Mouse (Mus musculus): Measurements from ENCODE around the gene Stmn3. TPM values are rescaled to one million over a fixed set of nuclear protein-coding genes. Genes with fewer than 3 reads are reported as not detected.
"Not testable (repeated sequence)": the region's sequence is repeated elsewhere in the genome, so short reads cannot be mapped to it uniquely, and the experiment has no call there.

Gene Stmn3
- polyA plus RNA-seq, 1 experiment from 2014 or later, result 5.2 TPM

DNA sequence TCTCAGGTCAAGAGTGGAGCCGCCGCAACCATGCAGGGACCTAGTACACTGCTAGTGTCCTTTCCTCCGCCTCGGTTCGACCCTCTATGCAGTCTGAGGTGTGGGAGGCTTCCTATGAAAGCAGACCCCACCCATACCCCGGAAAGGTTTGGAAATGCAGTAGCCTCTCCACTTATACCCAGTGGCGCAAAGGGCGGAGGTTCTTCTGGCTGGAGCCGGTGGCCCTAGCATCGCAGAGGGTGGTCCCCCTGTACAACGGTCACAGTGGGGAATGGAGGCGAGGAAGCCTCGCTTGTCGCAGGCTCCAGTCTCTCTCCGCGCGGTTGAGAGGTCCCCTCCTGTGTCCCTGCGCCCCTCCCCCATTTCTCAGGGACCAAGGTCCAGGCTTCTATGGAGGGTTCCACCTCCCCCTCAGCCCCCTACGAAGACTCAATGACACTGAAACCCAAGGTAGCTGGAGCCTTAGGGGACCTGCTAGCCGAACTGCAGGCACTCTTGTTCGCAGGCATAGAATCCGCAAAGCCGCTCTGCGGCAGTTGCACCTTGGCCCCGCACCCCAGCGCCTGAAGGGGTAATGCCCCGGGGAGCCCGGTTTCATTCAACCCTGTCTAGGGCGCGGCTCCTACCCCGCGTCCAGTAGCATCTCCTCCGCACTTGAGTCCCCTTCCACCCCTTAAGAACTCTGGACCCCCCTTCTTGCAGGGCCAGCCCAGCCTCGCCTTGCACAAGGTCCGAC is 788 bp downstream of the Stmn3 start:
- Histone ChIP-seq H3K27me3 (peaks cover 77% of the 10 kb centered on the region), H3K9ac (replicated peaks) (0 out of 2 replicates have a peak overlapping the region, but pooled peaks have one; percentile 12)
- ATAC-seq (ENCODE audit: insufficient number of reproducible peaks, insufficient read depth, low FRiP score, low TSS enrichment, low read depth), result peak; percentile 70

GRCm38 (mm10) chr2:181313006-181313343 is 1.3 kb downstream of the Stmn3 start:
- H3K27ac ChIP-seq, result no peak overlapping the region
- 20% methylated on average over 5 of the region's 5 CpGs for WGBS

More for the DNA sequence above, 788 bp downstream of the Stmn3 start:
- Histone ChIP-seq H3K9me3 (no peaks in the 10 kb centered on the region), H3K4me2 (peak overlapping the region; percentile 42), H3K27ac (no peak overlapping the region), H3K4me1 (replicated peaks) (peaks cover 5% of the 10 kb centered on the region; the same call in 1 of the 2 replicates), H3K4me3 (replicated peaks) (peak overlapping the region; percentile 24), H3K36me3 (no peaks in the 10 kb centered on the region)
- 5% methylated on average over 35 of the region's 35 CpGs for WGBS

GRCm38 (mm10) chr2:181312435-181312834 is 1.9 kb downstream of the Stmn3 start:
- H3K4me1 ChIP-seq (replicated peaks), result peaks cover 5% of the 10 kb centered on the region; the same call in 1 of the 2 replicates
- H3K4me3 ChIP-seq (replicated peaks), result no peak overlapping the region
- H3K27me3 ChIP-seq, result peaks cover 88% of the 10 kb centered on the region
- H3K9ac ChIP-seq (replicated peaks), result no peak overlapping the region
- H3K36me3 ChIP-seq, result no peaks in the 10 kb centered on the region
- H3K9me3 ChIP-seq, result no peaks in the 10 kb centered on the region
- no peak overlapping the region for H3K27ac ChIP-seq
- H3K4me2 ChIP-seq, result no peak overlapping the region
- ATAC-seq (ENCODE audit: insufficient number of reproducible peaks, insufficient read depth, low FRiP score, low TSS enrichment, low read depth), result no peak
- WGBS, result 82% methylated on average over 3 of the region's 3 CpGs

More at GRCm38 (mm10) chr2:181313006-181313343, 1.3 kb downstream of the Stmn3 start:
- no peak for ATAC-seq (ENCODE audit: insufficient number of reproducible peaks, insufficient read depth, low FRiP score, low TSS enrichment, low read depth)
- Histone ChIP-seq H3K27me3 (peaks cover 82% of the 10 kb centered on the region), H3K4me2 (no peak overlapping the region), H3K4me3 (replicated peaks) (no peak overlapping the region), H3K36me3 (no peaks in the 10 kb centered on the region), H3K9me3 (no peaks in the 10 kb centered on the region), H3K4me1 (replicated peaks) (peaks cover 5% of the 10 kb centered on the region; the same call in 1 of the 2 replicates), H3K9ac (replicated peaks) (no peak overlapping the region)

GRCm38 (mm10) chr2:181307144-181307804 is 7.0 kb downstream of the Stmn3 start:
- 10% methylated on average over 30 of the region's 30 CpGs for WGBS
- ATAC-seq (ENCODE audit: insufficient number of reproducible peaks, insufficient read depth, low FRiP score, low TSS enrichment, low read depth), result no peak
- Histone ChIP-seq H3K9ac (replicated peaks) (no peak overlapping the region), H3K4me2 (peak overlapping the region; percentile 30), H3K27me3 (peaks cover 62% of the 10 kb centered on the region), H3K4me3 (replicated peaks) (peak overlapping the region; percentile 2; the same call in 1 of the 2 replicates), H3K4me1 (replicated peaks) (no peaks in the 10 kb centered on the region), H3K36me3 (no peaks in the 10 kb centered on the region), H3K27ac (no peak overlapping the region), H3K9me3 (no peaks in the 10 kb centered on the region)

- WGBS, result 90% methylated on average over 1 of the region's 1 CpGs
- Histone ChIP-seq H3K4me1 (replicated peaks) (no peaks in the 10 kb centered on the region), H3K36me3 (peaks cover 22% of the 10 kb centered on the region), H3K4me3 (replicated peaks) (no peak overlapping the region), H3K9me3 (peaks cover 6% of the 10 kb centered on the region; the same call in 1 of the 2 replicates), H3K9ac (replicated peaks) (no peak overlapping the region), H3K27ac (no peak overlapping the region), H3K27me3 (peaks cover 43% of the 10 kb centered on the region), H3K4me2 (no peak overlapping the region)
- ATAC-seq (ENCODE audit: insufficient number of reproducible peaks, insufficient read depth, low FRiP score, low TSS enrichment, low read depth), result no peak
Measured at GRCm38 (mm10) chr2:181304944-181305343, 9.4 kb downstream of the Stmn3 start.

DNA sequence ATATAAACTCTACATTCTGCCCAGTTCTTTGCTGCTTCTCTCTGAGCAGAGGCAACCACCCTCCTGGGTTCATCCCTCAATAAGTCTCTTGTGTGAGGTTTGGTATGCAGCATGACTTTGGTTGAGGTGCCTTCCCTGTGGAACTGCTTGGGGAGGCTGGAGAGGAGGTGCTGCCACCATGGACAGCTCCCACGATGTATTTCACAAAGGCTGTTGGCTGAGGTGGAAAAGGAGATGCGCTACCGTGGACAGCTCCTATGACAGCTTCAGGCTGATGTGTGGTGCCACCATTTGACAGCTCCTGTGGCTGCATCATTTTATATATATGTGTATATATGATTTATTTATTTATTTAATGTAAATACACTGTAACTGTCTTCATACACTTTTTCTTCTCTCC is 12.3 kb downstream of the Stmn3 start:
- H3K27ac ChIP-seq, result no peak overlapping the region
- H3K9ac ChIP-seq (replicated peaks), result no peak overlapping the region
- peaks cover 22% of the 10 kb centered on the region for H3K27me3 ChIP-seq
- H3K9me3 ChIP-seq, result peaks cover 6% of the 10 kb centered on the region; the same call in 1 of the 2 replicates
- WGBS, result 18% methylated on average over 3 of the region's 3 CpGs
- no peak overlapping the region for H3K4me2 ChIP-seq
- no peak for ATAC-seq (ENCODE audit: insufficient number of reproducible peaks, insufficient read depth, low FRiP score, low TSS enrichment, low read depth)
- no peaks in the 10 kb centered on the region for H3K4me1 ChIP-seq (replicated peaks)
- no peak overlapping the region for H3K4me3 ChIP-seq (replicated peaks)
- H3K36me3 ChIP-seq, result peaks cover 22% of the 10 kb centered on the region

- peaks cover 15% of the 10 kb centered on the region for H3K4me1 ChIP-seq (replicated peaks)
- H3K27ac ChIP-seq, result no peak overlapping the region
- peaks cover 10% of the 10 kb centered on the region for H3K36me3 ChIP-seq
- no peak for ATAC-seq (ENCODE audit: insufficient number of reproducible peaks, insufficient read depth, low FRiP score, low TSS enrichment, low read depth)
- H3K4me2 ChIP-seq, result no peak overlapping the region
- 88% methylated on average over 1 of the region's 1 CpGs for WGBS
- H3K4me3 ChIP-seq (replicated peaks), result no peak overlapping the region
- H3K9me3 ChIP-seq, result no peaks in the 10 kb centered on the region
- H3K27me3 ChIP-seq, result no peaks in the 10 kb centered on the region
- H3K9ac ChIP-seq (replicated peaks), result no peak overlapping the region
Measured at GRCm38 (mm10) chr2:181290937-181291336, 23.4 kb downstream of the Stmn3 start.

DNA sequence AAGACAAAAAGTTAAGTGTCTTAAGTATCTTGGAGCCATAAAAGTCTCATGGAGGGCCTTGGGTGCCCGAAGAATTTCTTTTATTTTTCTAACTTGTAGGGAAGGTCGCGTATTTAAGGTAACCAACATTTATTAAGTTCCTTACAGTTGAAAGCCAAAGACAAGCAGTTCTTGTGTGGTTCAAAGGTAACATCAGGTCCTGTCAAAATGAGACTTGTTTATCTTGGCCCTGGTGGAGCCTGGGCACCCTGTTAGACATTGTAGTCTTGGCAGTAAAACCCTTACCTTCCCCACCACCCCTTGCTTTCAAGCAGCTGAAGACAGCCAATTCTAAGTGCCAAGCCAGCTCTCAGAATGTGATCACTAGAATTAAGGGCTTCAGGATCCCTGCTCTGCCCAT is 25.6 kb downstream of the Stmn3 start:
- Histone ChIP-seq H3K4me3 (replicated peaks) (peak overlapping the region; percentile 61), H3K9me3 (no peaks in the 10 kb centered on the region), H3K27ac (no peak overlapping the region; the same call in 1 of the 2 replicates), H3K27me3 (no peaks in the 10 kb centered on the region), H3K4me1 (replicated peaks) (peaks cover 15% of the 10 kb centered on the region), H3K4me2 (peak overlapping the region; percentile 57), H3K36me3 (peaks cover 19% of the 10 kb centered on the region), H3K9ac (replicated peaks) (peak overlapping the region; percentile 24; the same call in 1 of the 2 replicates)
- no peak for ATAC-seq (ENCODE audit: insufficient number of reproducible peaks, insufficient read depth, low FRiP score, low TSS enrichment, low read depth)
- 78% methylated on average over 3 of the region's 3 CpGs for WGBS

DNA sequence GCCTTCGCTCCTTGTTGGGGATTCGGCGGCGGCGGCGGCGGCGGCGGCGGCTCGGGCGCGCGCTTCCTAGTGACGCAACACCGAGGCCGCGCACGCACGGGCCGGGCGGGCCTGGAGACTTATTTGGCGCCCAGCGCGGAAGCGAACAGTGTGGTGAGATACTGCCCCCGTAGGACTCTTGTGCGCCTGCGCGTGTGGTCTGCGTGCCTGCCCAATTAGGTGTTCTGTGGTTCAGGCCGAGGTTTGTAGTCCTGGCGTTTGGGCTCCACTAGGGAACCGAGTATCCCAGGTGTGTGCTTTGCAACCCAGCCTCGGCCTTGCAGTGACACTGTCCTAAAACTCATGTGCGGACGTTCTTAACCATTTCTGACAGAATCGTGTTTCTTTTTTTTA is 26.3 kb downstream of the Stmn3 start, which contains the start of gene Gmeb2:
Gmeb2 (minus strand) TSS at position 78 of the 393 bp plus-strand sequence.
- not testable (repeated sequence) for H3K9me3 ChIP-seq, H3K27me3 ChIP-seq
- peak; percentile 95 for ATAC-seq (ENCODE audit: insufficient number of reproducible peaks, insufficient read depth, low FRiP score, low TSS enrichment, low read depth)
- WGBS, result under 1% methylated on average over 24 of the region's 38 CpGs
- peaks cover 25% of the 10 kb centered on the region for H3K36me3 ChIP-seq
- H3K4me2 ChIP-seq, result peak within 1 kb of the TSS; percentile 62
- H3K4me3 ChIP-seq (replicated peaks), result peak within 1 kb of the TSS; percentile 61
- peak within 1 kb of the TSS; percentile 96 for H3K27ac ChIP-seq
- H3K9ac ChIP-seq (replicated peaks), result peak within 1 kb of the TSS; percentile 79
- H3K4me1 ChIP-seq (replicated peaks), result peaks cover 15% of the 10 kb centered on the region

GRCm38 (mm10) chr2:181287338-181287957 is 26.9 kb downstream of the Stmn3 start:
- WGBS, result under 1% methylated on average over 52 of the region's 71 CpGs

More at GRCm38 (mm10) chr2:181287338-181287957, 26.9 kb downstream of the Stmn3 start:
- Histone ChIP-seq H3K9ac (replicated peaks) (peak overlapping the region; percentile 79), H3K36me3 (peaks cover 26% of the 10 kb centered on the region), H3K4me3 (replicated peaks) (peak overlapping the region; percentile 61), H3K27me3 (no peaks in the 10 kb centered on the region), H3K27ac (peak overlapping the region; percentile 96), H3K9me3 (no peaks in the 10 kb centered on the region), H3K4me1 (replicated peaks) (peaks cover 15% of the 10 kb centered on the region), H3K4me2 (peak overlapping the region; percentile 62)
- peak; percentile 82 for ATAC-seq (ENCODE audit: insufficient number of reproducible peaks, insufficient read depth, low FRiP score, low TSS enrichment, low read depth)

All from limb, embryonic 12.5 days (tissue).